Mouse (Mus musculus) natural killer cell, adult 2 months (primary cell): ENCODE measurements around the gene Tifab.

Experiments
- DNase-seq, 2 experiments: peaks; one replicate each; pipeline ENCODE4 v3.0.0; 2022; ENCODE audit warnings: low spot score in 2 of 2

Gene Tifab

GRCm38 (mm10) chr13:56139167-56139751, 39.4 kb downstream of the Tifab start:
- no peak for DNase-seq

DNA sequence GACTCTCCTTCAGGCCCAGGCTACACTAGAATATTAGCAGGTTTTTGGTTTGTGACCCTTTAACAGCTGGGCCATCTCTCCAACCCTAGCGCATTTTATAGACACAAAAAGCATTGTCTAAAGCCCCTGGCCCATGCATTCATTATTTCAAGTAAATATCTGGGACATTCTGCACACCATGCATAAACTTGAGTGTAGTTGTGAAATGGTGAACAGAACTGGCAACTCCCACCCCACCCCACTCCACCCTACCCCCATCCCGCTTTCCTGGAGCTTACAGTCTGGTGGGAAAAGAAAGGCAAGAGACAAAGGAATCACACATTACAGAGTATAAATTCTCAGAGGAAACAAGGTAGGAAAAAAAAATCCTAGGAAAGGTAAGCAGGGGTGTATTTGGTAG, 42.5 kb downstream of the Tifab start, which contains the start of gene H2afy:
Gene H2afy, minus strand, starts transcription at position 162 of the 400 bp plus-strand sequence.
- DNase-seq, result no peak

- DNase-seq, result peak; percentile 60 to 67
These were observed 43.2 kb downstream of the Tifab start for GRCm38 (mm10) chr13:56135231-56136052.

DNA sequence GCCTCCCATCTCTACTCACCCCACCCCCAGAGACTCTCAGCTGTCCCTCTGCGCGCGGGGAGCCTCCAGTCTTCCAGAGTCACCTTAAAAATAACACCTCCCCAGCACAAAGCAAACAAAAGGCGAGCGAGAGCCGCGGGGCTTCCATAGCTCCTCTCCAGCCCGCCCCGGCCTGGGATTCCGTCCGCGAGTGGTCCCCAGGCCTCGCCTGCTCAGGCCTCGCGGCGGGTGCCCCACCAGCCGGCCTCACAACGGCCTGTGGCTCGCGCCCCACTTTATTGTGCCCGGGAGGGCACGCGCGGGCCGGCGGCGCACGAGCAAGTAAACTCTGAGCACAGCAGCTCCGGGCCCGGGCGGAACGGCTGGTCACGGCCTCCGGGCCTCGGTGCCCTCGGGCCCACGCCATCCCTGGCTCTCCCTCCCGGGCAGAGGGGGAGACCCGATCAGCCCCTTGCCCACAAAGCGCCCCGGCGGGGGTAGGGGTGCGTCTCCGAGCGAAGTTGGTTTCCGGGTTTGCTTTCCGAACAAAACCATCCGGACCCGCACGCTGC, 44.0 kb downstream of the Tifab start:
- peak; percentile 37 to 43 for DNase-seq

- peak; percentile 30 to 45 for DNase-seq
These were observed 44.7 kb downstream of the Tifab start for GRCm38 (mm10) chr13:56134031-56134430.

DNA sequence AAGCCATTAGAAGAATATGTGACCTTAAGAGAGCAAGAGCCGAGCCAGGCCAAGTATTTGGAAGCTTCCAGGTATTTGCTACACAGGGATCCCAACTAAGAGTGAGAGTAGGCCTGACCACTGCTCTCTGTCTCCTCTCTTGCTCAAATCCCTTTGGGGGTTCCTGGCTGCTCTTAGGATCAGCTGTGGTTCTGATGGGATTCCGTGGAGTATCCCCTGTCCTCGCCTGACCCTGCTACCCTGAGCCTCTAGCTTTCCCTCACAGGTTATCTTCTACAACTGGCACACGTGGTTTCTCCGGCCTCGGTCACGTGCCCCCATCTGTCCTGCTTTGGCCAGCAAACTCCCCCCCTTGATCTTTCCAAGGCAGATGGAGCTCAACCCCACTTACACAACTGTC, 45.7 kb downstream of the Tifab start:
- DNase-seq, result no peak

- DNase-seq, result peak; percentile 33 to 39
These were observed 46.3 kb downstream of the Tifab start for GRCm38 (mm10) chr13:56132326-56132936.

- no peak for DNase-seq
These were observed 48.1 kb downstream of the Tifab start for GRCm38 (mm10) chr13:56130544-56130943.

DNA sequence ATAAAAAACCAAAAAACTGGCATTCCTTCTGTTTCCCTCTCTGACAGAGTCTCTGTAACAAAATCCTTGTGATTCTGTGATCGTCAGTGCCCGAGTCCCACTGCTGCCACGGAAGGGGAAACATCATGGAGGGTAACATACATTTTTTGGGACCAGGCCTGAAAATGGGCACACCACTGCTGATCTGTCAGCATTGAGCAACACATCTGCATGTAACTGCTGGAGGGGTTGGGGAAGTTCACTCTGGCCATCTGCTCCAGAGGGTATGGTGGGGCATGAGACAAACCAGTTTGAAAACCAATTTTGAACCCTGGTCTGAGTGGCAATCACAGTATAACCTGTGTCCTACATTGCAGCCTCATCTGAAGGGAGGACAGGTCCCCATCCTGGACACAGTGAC, 49.1 kb downstream of the Tifab start:
- no peak for DNase-seq

DNA sequence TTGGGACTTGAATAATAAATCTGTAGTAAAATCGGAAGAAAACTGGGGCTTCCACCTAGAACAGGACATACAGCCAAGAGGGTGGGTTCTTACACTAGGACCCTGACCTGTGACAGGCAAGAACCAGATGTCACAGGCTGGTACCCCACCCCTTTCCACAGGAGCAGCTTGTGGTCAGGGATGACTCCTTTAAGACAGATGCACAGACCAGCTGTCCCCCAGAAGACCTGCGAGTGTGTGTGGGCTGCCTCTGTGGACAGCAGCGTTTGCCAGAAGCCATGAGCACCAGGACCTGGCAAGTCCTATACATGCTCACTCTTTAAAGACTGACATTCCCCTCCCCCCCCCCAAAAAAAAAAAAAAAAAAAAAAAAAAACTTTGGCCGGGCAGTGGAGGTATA, 49.7 kb downstream of the Tifab start:
- DNase-seq, result no peak

DNA sequence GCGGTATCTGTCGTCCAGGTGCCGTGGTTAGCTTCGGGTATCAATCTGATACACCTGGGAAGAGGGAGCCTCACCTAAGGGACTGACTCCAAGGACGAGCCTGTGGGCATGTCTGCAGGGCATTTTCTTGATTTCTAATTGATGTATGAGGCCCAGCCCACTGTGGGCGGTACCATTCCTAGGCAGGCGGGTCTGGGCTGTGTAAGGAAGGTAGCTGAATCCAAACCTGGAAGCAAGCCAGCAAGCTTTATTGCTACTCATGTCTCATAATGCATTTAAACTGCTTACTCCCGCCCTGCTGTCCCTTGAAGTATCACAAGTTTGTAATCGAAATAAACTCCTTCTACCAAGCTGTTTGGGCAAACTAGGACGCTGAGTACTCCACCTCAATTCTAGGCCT, 53.1 kb downstream of the Tifab start:
- DNase-seq, result no peak
